Mouse (Mus musculus) cerebellum, adult 9-11 months (tissue): ENCODE results near the gene Txnrd3.

Source experiments
- DNase-seq: peaks from one replicate; pipeline ENCODE4 v3.0.0; 2022

Txnrd3 gene

GRCm38 (mm10) chr6:89643798-89644270 is at the start of gene Txnrd3:
Gene Txnrd3 (plus strand): TSS chr6:89643988.
- peak; percentile 84 for DNase-seq

GRCm38 (mm10) chr6:89595018-89595776 is 48.6 kb upstream of the Txnrd3 start, which contains the start of gene Chchd6:
Gene Chchd6 (minus strand): TSS chr6:89595652.
- peak; percentile 96 for DNase-seq

GRCm38 (mm10) chr6:89595777-89596146 is 48.0 kb upstream of the Txnrd3 start:
- DNase-seq, result no peak

- DNase-seq, result no peak
Observed at GRCm38 (mm10) chr6:89596510-89596909, 47.3 kb upstream of the Txnrd3 start.

GRCm38 (mm10) chr6:89606096-89606495 is 37.7 kb upstream of the Txnrd3 start:
- DNase-seq, result no peak

- DNase-seq, result no peak
Observed at GRCm38 (mm10) chr6:89607999-89608398, 35.8 kb upstream of the Txnrd3 start.

GRCm38 (mm10) chr6:89613336-89614106 is 30.3 kb upstream of the Txnrd3 start:
- no peak for DNase-seq

- DNase-seq, result no peak
Observed at GRCm38 (mm10) chr6:89614107-89614471, 29.7 kb upstream of the Txnrd3 start.

- DNase-seq, result no peak
Observed at GRCm38 (mm10) chr6:89614596-89615372, 29.0 kb upstream of the Txnrd3 start.

GRCm38 (mm10) chr6:89615373-89615755 is 28.4 kb upstream of the Txnrd3 start:
- no peak for DNase-seq

- no peak for DNase-seq
Observed at GRCm38 (mm10) chr6:89622647-89623046, 21.1 kb upstream of the Txnrd3 start.

GRCm38 (mm10) chr6:89628045-89628785 is 15.6 kb upstream of the Txnrd3 start:
- no peak for DNase-seq

- peak; percentile 83 for DNase-seq
Observed at GRCm38 (mm10) chr6:89631809-89632562, 11.8 kb upstream of the Txnrd3 start.

GRCm38 (mm10) chr6:89633115-89633514 is 10.7 kb upstream of the Txnrd3 start:
- DNase-seq, result no peak

- no peak for DNase-seq
Observed at GRCm38 (mm10) chr6:89634400-89634799, 9.4 kb upstream of the Txnrd3 start.

GRCm38 (mm10) chr6:89637977-89638376 is 5.8 kb upstream of the Txnrd3 start:
- DNase-seq, result no peak

GRCm38 (mm10) chr6:89639025-89639424 is 4.8 kb upstream of the Txnrd3 start:
- DNase-seq, result no peak

GRCm38 (mm10) chr6:89644271-89645075 is 685 bp downstream of the Txnrd3 start:
- DNase-seq, result peak; percentile 84

- DNase-seq, result no peak
Observed at GRCm38 (mm10) chr6:89649897-89650296, 6.1 kb downstream of the Txnrd3 start.

GRCm38 (mm10) chr6:89651770-89652169 is 8.0 kb downstream of the Txnrd3 start:
- no peak for DNase-seq

- DNase-seq, result no peak
Observed at GRCm38 (mm10) chr6:89655011-89655410, 11.2 kb downstream of the Txnrd3 start.
